Comparison of ENCODE assay signal across 7 mouse cellular contexts in genomic region chr10:106632171-106632935, GRCm38 (mm10).
DNase-seq lines count a peak whose midpoint lies in the region; ATAC-seq lines count a peak whose summit lies in the region.

No protein-coding gene starts in this region.

- peak overlapping the region; percentile 57; the same call in 1 of the 2 replicates for H3K27ac ChIP-seq in forebrain, embryonic 13.5 days

- peak; percentile 99 for ATAC-seq in forebrain, embryonic 13.5 days
- ATAC-seq in erythroblast, adult 5-6 weeks (replicated peaks; ENCODE audit: low FRiP score, poor library complexity, severe bottlenecking), result no peak
- no peak for ATAC-seq in inflammation-experienced regulatory T-cells, adult 6 months

- peak overlapping the region; percentile 56; the same call in 1 of the 2 replicates for H3K9ac ChIP-seq in forebrain, embryonic 13.5 days

- 31% methylated on average over 18 of the region's 18 CpGs for WGBS in forebrain, embryonic 13.5 days

- peak overlapping the region; percentile 26 for H3K4me3 ChIP-seq in forebrain, embryonic 13.5 days

- DNase-seq in right cerebral cortex, adult 18-20 months, result peak; percentile 66
- DNase-seq in right cerebral cortex, postnatal 36 days (ENCODE audit: low spot score in 2 of 2), result no peak
- peak; percentile 44 to 52 for DNase-seq in layer of hippocampus, adult 8-10 months (ENCODE audit: low spot score in 2 of 2)
- peak; percentile 53 for DNase-seq in retina, embryonic 14.5 days (ENCODE audit: low spot score)

- no peaks in the 10 kb centered on the region for H3K36me3 ChIP-seq in forebrain, embryonic 13.5 days (ENCODE audit: poor library complexity, severe bottlenecking)

- H3K9me3 ChIP-seq in forebrain, embryonic 13.5 days (replicated peaks), result no peaks in the 10 kb centered on the region

- H3K4me2 ChIP-seq in forebrain, embryonic 13.5 days, result peak overlapping the region; percentile 53

- H3K27me3 ChIP-seq in forebrain, embryonic 13.5 days, result no peaks in the 10 kb centered on the region

- peaks cover 14% of the 10 kb centered on the region for H3K4me1 ChIP-seq in forebrain, embryonic 13.5 days

Comparison
In these comparisons a context has a peak if more than half of its experiments do, and no peak if none do; other contexts are left out.
1. DNase-seq: peak in right cerebral cortex, adult 18-20 months (single experiment), layer of hippocampus, adult 8-10 months (2 of 2) and retina, embryonic 14.5 days (single experiment); none in right cerebral cortex, postnatal 36 days (0 of 2).